Mouse (Mus musculus): ENCODE data around the gene Cpne9. TPM values are rescaled to one million over a fixed set of nuclear protein-coding genes. Genes with fewer than 3 reads are reported as not detected.

Gene Cpne9
- polyA plus RNA-seq, 1 experiment from 2014 or later, result not detected

- Histone ChIP-seq H3K4me1 (ENCODE audit: insufficient read depth, low read depth, low read length) (no peaks in the 10 kb centered on the region), H3K27me3 (replicated peaks; ENCODE audit: insufficient read depth, low read length) (no peaks in the 10 kb centered on the region), H3K9ac (replicated peaks; ENCODE audit: low read depth) (no peak overlapping the region), H3K4me3 (ENCODE audit: low read depth, low read length) (no peak overlapping the region), H3K4me2 (replicated peaks; ENCODE audit: low read depth, low read length) (no peak overlapping the region), H3K36me3 (ENCODE audit: insufficient read depth, low read length) (peaks cover 27% of the 10 kb centered on the region), H3K9me3 (ENCODE audit: low read length) (no peaks in the 10 kb centered on the region), H3K27ac (ENCODE audit: low read length) (no peak overlapping the region)
- ATAC-seq (peak; percentile 67), DNase-seq (ENCODE audit: low spot score) (peak; percentile 42)
- 59% methylated on average over 5 of the region's 5 CpGs for WGBS
- no peak for TF ChIP-seq EP300 (IDR thresholded peaks at IDR 0.05)
- TF ChIP-seq CTCF (IDR thresholded peaks at IDR 0.05), result no peak
These were observed 31.3 kb upstream of the Cpne9 start for GRCm38 (mm10) chr6:113250786-113251185.

- Histone ChIP-seq H3K36me3 (ENCODE audit: insufficient read depth, low read length) (peaks cover 33% of the 10 kb centered on the region), H3K4me2 (replicated peaks; ENCODE audit: low read depth, low read length) (no peak overlapping the region), H3K27me3 (replicated peaks; ENCODE audit: insufficient read depth, low read length) (no peaks in the 10 kb centered on the region), H3K9me3 (ENCODE audit: low read length) (no peaks in the 10 kb centered on the region), H3K27ac (ENCODE audit: low read length) (no peak overlapping the region), H3K4me1 (ENCODE audit: insufficient read depth, low read depth, low read length) (no peaks in the 10 kb centered on the region), H3K4me3 (ENCODE audit: low read depth, low read length) (no peak overlapping the region), H3K9ac (replicated peaks; ENCODE audit: low read depth) (no peak overlapping the region)
- TF ChIP-seq EP300 (IDR thresholded peaks at IDR 0.05), result no peak
- peak; percentile 35 for TF ChIP-seq CTCF (IDR thresholded peaks at IDR 0.05)
- ATAC-seq (no peak), DNase-seq (ENCODE audit: low spot score) (no peak)
These were observed 30.2 kb upstream of the Cpne9 start for GRCm38 (mm10) chr6:113251921-113252320.

GRCm38 (mm10) chr6:113254899-113255298, 27.2 kb upstream of the Cpne9 start:
- no peaks in the 10 kb centered on the region for H3K27me3 ChIP-seq (replicated peaks; ENCODE audit: insufficient read depth, low read length)
- H3K9me3 ChIP-seq (ENCODE audit: low read length), result no peaks in the 10 kb centered on the region
- H3K9ac ChIP-seq (replicated peaks; ENCODE audit: low read depth), result no peak overlapping the region
- no peaks in the 10 kb centered on the region for H3K4me1 ChIP-seq (ENCODE audit: insufficient read depth, low read depth, low read length)
- no peak overlapping the region for H3K27ac ChIP-seq (ENCODE audit: low read length)
- no peak for TF ChIP-seq CTCF (IDR thresholded peaks at IDR 0.05)
- TF ChIP-seq EP300 (IDR thresholded peaks at IDR 0.05), result no peak
- H3K36me3 ChIP-seq (ENCODE audit: insufficient read depth, low read length), result peaks cover 52% of the 10 kb centered on the region
- H3K4me2 ChIP-seq (replicated peaks; ENCODE audit: low read depth, low read length), result no peak overlapping the region
- no peak for DNase-seq (ENCODE audit: low spot score)
- no peak overlapping the region for H3K4me3 ChIP-seq (ENCODE audit: low read depth, low read length)
- no peak for ATAC-seq

- H3K4me2 ChIP-seq (replicated peaks; ENCODE audit: low read depth, low read length), result no peak overlapping the region
- H3K27me3 ChIP-seq (replicated peaks; ENCODE audit: insufficient read depth, low read length), result no peaks in the 10 kb centered on the region
- ATAC-seq (no peak), DNase-seq (ENCODE audit: low spot score) (no peak)
- no peaks in the 10 kb centered on the region for H3K9me3 ChIP-seq (ENCODE audit: low read length)
- H3K27ac ChIP-seq (ENCODE audit: low read length), result no peak overlapping the region
- WGBS, result 86% methylated on average over 8 of the region's 8 CpGs
- H3K36me3 ChIP-seq (ENCODE audit: insufficient read depth, low read length), result peaks cover 70% of the 10 kb centered on the region
- H3K4me3 ChIP-seq (ENCODE audit: low read depth, low read length), result no peak overlapping the region
- H3K9ac ChIP-seq (replicated peaks; ENCODE audit: low read depth), result no peak overlapping the region
- no peaks in the 10 kb centered on the region for H3K4me1 ChIP-seq (ENCODE audit: insufficient read depth, low read depth, low read length)
- no peak for TF ChIP-seq CTCF (IDR thresholded peaks at IDR 0.05)
- TF ChIP-seq EP300 (IDR thresholded peaks at IDR 0.05), result no peak
These were observed 20.8 kb upstream of the Cpne9 start for GRCm38 (mm10) chr6:113261174-113261858.

GRCm38 (mm10) chr6:113263531-113263930, 18.6 kb upstream of the Cpne9 start:
- Histone ChIP-seq H3K36me3 (ENCODE audit: insufficient read depth, low read length) (peaks cover 71% of the 10 kb centered on the region), H3K27ac (ENCODE audit: low read length) (no peak overlapping the region), H3K4me3 (ENCODE audit: low read depth, low read length) (no peak overlapping the region), H3K4me1 (ENCODE audit: insufficient read depth, low read depth, low read length) (no peaks in the 10 kb centered on the region), H3K9ac (replicated peaks; ENCODE audit: low read depth) (no peak overlapping the region), H3K9me3 (ENCODE audit: low read length) (no peaks in the 10 kb centered on the region), H3K4me2 (replicated peaks; ENCODE audit: low read depth, low read length) (no peak overlapping the region), H3K27me3 (replicated peaks; ENCODE audit: insufficient read depth, low read length) (no peaks in the 10 kb centered on the region)
- TF ChIP-seq CTCF (IDR thresholded peaks at IDR 0.05) (no peak), EP300 (IDR thresholded peaks at IDR 0.05) (no peak)
- ATAC-seq (no peak), DNase-seq (ENCODE audit: low spot score) (no peak)
- 92% methylated on average over 6 of the region's 6 CpGs for WGBS

- no peaks in the 10 kb centered on the region for H3K9me3 ChIP-seq (ENCODE audit: low read length)
- H3K4me2 ChIP-seq (replicated peaks; ENCODE audit: low read depth, low read length), result no peak overlapping the region
- DNase-seq (ENCODE audit: low spot score), result no peak
- no peak overlapping the region for H3K9ac ChIP-seq (replicated peaks; ENCODE audit: low read depth)
- TF ChIP-seq EP300 (IDR thresholded peaks at IDR 0.05) (no peak), CTCF (IDR thresholded peaks at IDR 0.05) (no peak)
- peaks cover 74% of the 10 kb centered on the region for H3K36me3 ChIP-seq (ENCODE audit: insufficient read depth, low read length)
- ATAC-seq, result no peak
- H3K4me1 ChIP-seq (ENCODE audit: insufficient read depth, low read depth, low read length), result no peaks in the 10 kb centered on the region
- H3K27me3 ChIP-seq (replicated peaks; ENCODE audit: insufficient read depth, low read length), result no peaks in the 10 kb centered on the region
- 91% methylated on average over 8 of the region's 8 CpGs for WGBS
- H3K4me3 ChIP-seq (ENCODE audit: low read depth, low read length), result no peak overlapping the region
- no peak overlapping the region for H3K27ac ChIP-seq (ENCODE audit: low read length)
These were observed 17.7 kb upstream of the Cpne9 start for GRCm38 (mm10) chr6:113264429-113264828.

Measured in lung, postnatal 0 days (tissue).